Mouse (Mus musculus) heart, embryonic 16.5 days (tissue): ENCODE measurements around the gene Mid1. TPM values are rescaled to one million over a fixed set of nuclear protein-coding genes. Genes with fewer than 3 reads are reported as not detected.

Source experiments
- ATAC-seq: fragments of 200-750 bp; cut with Nextera tagmentation; replicated peaks from 2 replicates; pipeline ENCODE4 v1.8.0; 2017; ENCODE audit warnings: moderate number of reproducible peaks; ENCODE audit not compliant: insufficient read depth, low FRiP score; ENCODE audit errors: extremely low read depth
- H3K27ac ChIP-seq: fragments of 300-500 bp; sonication (generic); 2 replicates; pipeline ENCODE4 v1.5.1; 2014; ENCODE audit warnings: mild to moderate bottlenecking, low read length, control low read depth, moderate library complexity
- H3K27me3 ChIP-seq: fragments of 300-500 bp; sonication (generic); 2 replicates; pipeline ENCODE4 v1.6.1; 2014; ENCODE audit warnings: low read length, mixed read lengths; ENCODE audit not compliant: control insufficient read depth, insufficient read depth
- H3K36me3 ChIP-seq: fragments of 300-500 bp; sonication (generic); 2 replicates; pipeline ENCODE4 v1.6.1; 2014; ENCODE audit not compliant: control insufficient read depth, insufficient read depth
- H3K4me1 ChIP-seq: fragments of 300-500 bp; sonication (generic); 2 replicates; pipeline ENCODE4 v1.6.1; 2014; ENCODE audit warnings: low read length, mixed read lengths; ENCODE audit not compliant: control insufficient read depth, insufficient read depth
- H3K4me2 ChIP-seq: fragments of 300-500 bp; sonication (generic); 2 replicates; pipeline ENCODE4 v1.6.1; 2014; ENCODE audit warnings: low read depth, mild to moderate bottlenecking, control low read depth, low read length
- H3K4me3 ChIP-seq: fragments of 300-500 bp; sonication (generic); 2 replicates; pipeline ENCODE4 v1.5.1; 2014; ENCODE audit warnings: mild to moderate bottlenecking, control low read depth, low read length
- H3K9ac ChIP-seq: fragments of 300-500 bp; sonication (generic); 2 replicates; pipeline ENCODE4 v1.6.1; 2014; ENCODE audit warnings: low read length, control low read depth
- H3K9me3 ChIP-seq: fragments of 300-500 bp; sonication (generic); replicated peaks from 2 replicates; pipeline ENCODE4 v1.6.1; 2016; ENCODE audit warnings: low read length; ENCODE audit not compliant: control insufficient read depth
- WGBS: fragments of 180-500 bp; shearing (Covaris S2); extraction: QIAGEN DNeasy Blood & Tissue Kit; methylation state at CpG from one replicate; pipeline ENCODE4 v1.1.7; 2014; 5-methylcytosine and 5-hydroxymethylcytosine counted together
- polyA plus RNA-seq: library from polyadenylated mRNA; unstranded; fragments of >200 nt; fragmentation: Nextera tagmentation; extraction: Ambion mirVana; gene quantifications from 2 replicates; pipeline ENCODE4 v1.2.1, GENCODE M21; 2015

Mid1 gene
- polyA plus RNA-seq, 1 experiment from 2014 or later: 6.2 TPM

GRCm38 (mm10) chrX:169735387-169735969 is 50.5 kb downstream of the Mid1 start:
- Histone ChIP-seq H3K4me1 (no peaks in the 10 kb centered on the region), H3K36me3 (no peaks in the 10 kb centered on the region), H3K9ac (no peak overlapping the region), H3K27me3 (no peaks in the 10 kb centered on the region; the same call in 1 of the 2 replicates), H3K27ac (no peak overlapping the region), H3K4me2 (no peak overlapping the region), H3K9me3 (no peaks in the 10 kb centered on the region; the same call in 1 of the 2 replicates), H3K4me3 (no peak overlapping the region)
- ATAC-seq: no peak
- 68% methylated on average over 3 of the region's 3 CpGs for WGBS

- H3K27me3 ChIP-seq: no peaks in the 10 kb centered on the region
- no peaks in the 10 kb centered on the region for H3K36me3 ChIP-seq
- 40% methylated on average over 3 of the region's 3 CpGs for WGBS
- H3K27ac ChIP-seq: peak overlapping the region; percentile 31; the same call in 1 of the 2 replicates
- H3K9ac ChIP-seq: no peak overlapping the region
- peaks cover 6% of the 10 kb centered on the region for H3K4me1 ChIP-seq
- no peak; the same call in 1 of the 2 replicates for ATAC-seq
- no peak overlapping the region for H3K4me3 ChIP-seq
- no peak overlapping the region for H3K4me2 ChIP-seq
- H3K9me3 ChIP-seq: no peaks in the 10 kb centered on the region
These were observed 73.0 kb downstream of the Mid1 start for GRCm38 (mm10) chrX:169758001-169758400.

- Histone ChIP-seq H3K27me3 (no peaks in the 10 kb centered on the region), H3K4me3 (no peak within 1 kb of the TSS)
- 86% methylated on average over 3 of the region's 3 CpGs for WGBS
These were observed 94.5 kb downstream of the Mid1 start, which contains the start of gene 4933400A11Rik for GRCm38 (mm10) chrX:169779535-169779934. Gene 4933400A11Rik, minus strand, starts transcription at chrX:169779635.

GRCm38 (mm10) chrX:169789702-169790101 is 104.7 kb downstream of the Mid1 start:
- no peaks in the 10 kb centered on the region for H3K4me1 ChIP-seq
- H3K27ac ChIP-seq: no peak overlapping the region
- ATAC-seq: no peak
- H3K36me3 ChIP-seq: no peaks in the 10 kb centered on the region
- no peaks in the 10 kb centered on the region for H3K9me3 ChIP-seq
- no peak overlapping the region for H3K4me3 ChIP-seq
- no peak overlapping the region for H3K9ac ChIP-seq
- 86% methylated on average over 5 of the region's 5 CpGs for WGBS
- H3K4me2 ChIP-seq: no peak overlapping the region
- H3K27me3 ChIP-seq: no peaks in the 10 kb centered on the region

More at GRCm38 (mm10) chrX:169779535-169779934, 94.5 kb downstream of the Mid1 start, which contains the start of gene 4933400A11Rik:
- H3K27ac ChIP-seq: no peak within 1 kb of the TSS
- H3K4me2 ChIP-seq: no peak within 1 kb of the TSS
- H3K9ac ChIP-seq: no peak within 1 kb of the TSS
- no peaks in the 10 kb centered on the region for H3K36me3 ChIP-seq
- H3K4me1 ChIP-seq: no peaks in the 10 kb centered on the region
- ATAC-seq: no peak
- no peaks in the 10 kb centered on the region for H3K9me3 ChIP-seq

GRCm38 (mm10) chrX:169792879-169793278 is 107.9 kb downstream of the Mid1 start:
- no peak overlapping the region for H3K4me2 ChIP-seq
- no peaks in the 10 kb centered on the region for H3K9me3 ChIP-seq
- 36% methylated on average over 1 of the region's 1 CpGs for WGBS
- no peak overlapping the region for H3K27ac ChIP-seq
- no peaks in the 10 kb centered on the region for H3K36me3 ChIP-seq
- no peaks in the 10 kb centered on the region for H3K4me1 ChIP-seq
- H3K9ac ChIP-seq: no peak overlapping the region
- no peak overlapping the region for H3K4me3 ChIP-seq
- no peak for ATAC-seq
- H3K27me3 ChIP-seq: no peaks in the 10 kb centered on the region

- H3K4me2 ChIP-seq: no peak overlapping the region
- no peak overlapping the region for H3K9ac ChIP-seq
- H3K36me3 ChIP-seq: no peaks in the 10 kb centered on the region
- no peak for ATAC-seq
- WGBS: 61% methylated on average over 4 of the region's 4 CpGs
- no peak overlapping the region for H3K27ac ChIP-seq
- no peaks in the 10 kb centered on the region for H3K9me3 ChIP-seq
- no peaks in the 10 kb centered on the region for H3K4me1 ChIP-seq
- H3K27me3 ChIP-seq: no peaks in the 10 kb centered on the region
- H3K4me3 ChIP-seq: no peak overlapping the region
These were observed 109.4 kb downstream of the Mid1 start for GRCm38 (mm10) chrX:169794421-169794820.

- ATAC-seq: no peak
- no peaks in the 10 kb centered on the region for H3K9me3 ChIP-seq
- no peak overlapping the region for H3K4me3 ChIP-seq
- no peaks in the 10 kb centered on the region for H3K36me3 ChIP-seq
- H3K4me2 ChIP-seq: no peak overlapping the region
- H3K27me3 ChIP-seq: no peaks in the 10 kb centered on the region
- no peaks in the 10 kb centered on the region for H3K4me1 ChIP-seq
- H3K9ac ChIP-seq: no peak overlapping the region
- WGBS: 57% methylated on average over 7 of the region's 7 CpGs
- no peak overlapping the region for H3K27ac ChIP-seq
These were observed 109.9 kb downstream of the Mid1 start for GRCm38 (mm10) chrX:169794831-169795311.

- ATAC-seq: no peak
- WGBS: 49% methylated on average over 3 of the region's 3 CpGs
- H3K27ac ChIP-seq: no peak overlapping the region
- H3K4me3 ChIP-seq: no peak overlapping the region
- no peak overlapping the region for H3K9ac ChIP-seq
- no peaks in the 10 kb centered on the region for H3K4me1 ChIP-seq
- H3K27me3 ChIP-seq: no peaks in the 10 kb centered on the region
- H3K9me3 ChIP-seq: no peaks in the 10 kb centered on the region
- no peak overlapping the region for H3K4me2 ChIP-seq
- no peaks in the 10 kb centered on the region for H3K36me3 ChIP-seq
These were observed 112.1 kb downstream of the Mid1 start for GRCm38 (mm10) chrX:169797148-169797547.

- no peaks in the 10 kb centered on the region for H3K9me3 ChIP-seq
- no peaks in the 10 kb centered on the region for H3K36me3 ChIP-seq
- H3K27me3 ChIP-seq: no peaks in the 10 kb centered on the region
- no peak overlapping the region for H3K27ac ChIP-seq
- peak overlapping the region; percentile 32 for H3K4me2 ChIP-seq
- 5% methylated on average over 11 of the region's 11 CpGs for WGBS
- H3K4me3 ChIP-seq: peak overlapping the region; percentile 46
- peak overlapping the region; percentile 38; the same call in 1 of the 2 replicates for H3K9ac ChIP-seq
- no peaks in the 10 kb centered on the region for H3K4me1 ChIP-seq
- no peak for ATAC-seq
These were observed 114.1 kb downstream of the Mid1 start for GRCm38 (mm10) chrX:169798987-169799680.
